Mouse (Mus musculus): ENCODE results near the gene Hspb8.
"Not testable (repeated sequence)": the region's sequence is repeated elsewhere in the genome, so short reads cannot be mapped to it uniquely, and the experiment has no call there.

Gene Hspb8

DNA sequence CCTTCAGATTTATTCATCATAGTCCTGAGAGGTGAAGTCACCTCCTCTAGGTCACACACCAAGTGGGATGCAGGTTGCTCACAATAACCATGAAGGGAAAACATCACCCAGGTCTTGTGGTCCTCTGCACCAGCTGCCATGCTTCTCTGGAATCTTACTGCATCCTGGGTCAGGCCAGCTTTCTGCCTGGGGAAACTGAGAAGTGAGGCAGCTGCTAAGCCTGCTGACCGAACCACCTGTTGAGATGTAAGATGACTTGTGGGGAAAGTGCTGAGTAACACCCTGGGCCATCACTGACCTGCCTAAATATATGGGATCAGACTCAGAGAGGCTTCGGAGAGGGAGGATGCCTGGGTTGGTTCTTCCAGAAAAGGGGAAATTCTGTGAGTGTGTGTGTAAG, 4.0 kb upstream of the Hspb8 start:
- DNase-seq: no peak

DNA sequence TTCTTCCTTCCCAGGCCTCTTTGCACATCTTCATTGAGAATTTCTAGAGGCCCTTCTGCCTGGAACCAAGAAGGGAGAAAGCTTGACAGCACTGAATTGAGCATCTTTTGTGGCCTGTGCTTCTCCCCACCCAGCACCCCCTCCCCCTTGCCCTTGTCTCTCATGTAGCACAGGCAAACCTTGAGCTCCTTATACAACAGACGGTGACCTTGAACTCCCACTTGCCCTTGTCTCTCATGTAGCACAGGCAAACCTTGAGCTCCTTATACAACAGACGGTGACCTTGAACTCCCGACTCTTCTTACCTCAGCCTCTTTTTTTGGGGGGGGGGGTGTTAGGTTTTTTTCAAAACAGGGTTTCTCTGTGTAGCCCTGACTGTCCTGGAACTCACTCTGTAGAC, 3.0 kb upstream of the Hspb8 start:
- DNase-seq: not testable (repeated sequence)

DNA sequence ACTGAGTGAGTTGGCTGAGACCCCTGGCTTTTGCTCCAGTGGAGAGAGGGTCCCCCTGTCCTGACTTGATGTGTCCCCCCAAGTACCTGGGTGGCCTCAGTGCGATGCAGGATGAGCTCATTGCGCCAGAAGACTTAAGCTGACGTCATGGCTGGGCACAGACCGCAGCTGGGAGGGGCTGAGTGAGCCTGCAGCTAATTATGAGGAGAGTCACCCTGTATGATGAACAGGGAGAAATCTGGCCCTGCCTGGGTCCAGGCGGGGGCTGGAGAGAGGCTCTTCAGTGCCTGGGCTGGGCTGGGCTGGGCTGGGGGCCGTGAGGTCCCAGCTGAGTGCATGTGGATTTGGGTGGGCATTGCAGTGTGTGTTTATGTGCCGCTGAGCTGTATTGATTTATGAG, 2.6 kb upstream of the Hspb8 start:
- DNase-seq: peak in 1 of 2 experiments; percentile 27

DNA sequence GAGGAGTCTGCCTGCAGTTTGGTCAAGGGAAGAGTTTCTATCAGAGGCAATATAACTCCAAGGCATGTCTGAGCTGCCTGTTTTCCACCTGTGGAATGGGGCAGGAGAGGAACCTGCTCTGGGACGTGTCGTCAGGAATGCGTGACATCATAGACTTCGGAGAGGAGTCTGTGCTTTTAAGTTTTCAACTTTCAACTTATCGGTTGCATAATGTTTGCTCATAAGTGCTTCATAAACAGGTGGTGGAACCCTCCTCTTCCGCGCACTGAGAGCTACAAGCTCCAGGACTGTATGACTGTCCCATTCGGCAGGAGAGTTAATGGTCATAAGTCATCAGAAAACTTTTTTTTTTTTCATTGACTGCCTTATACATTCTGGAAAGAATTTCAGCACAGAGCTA, 1.1 kb upstream of the Hspb8 start:
- DNase-seq: peak; percentile 26 to 42

DNA sequence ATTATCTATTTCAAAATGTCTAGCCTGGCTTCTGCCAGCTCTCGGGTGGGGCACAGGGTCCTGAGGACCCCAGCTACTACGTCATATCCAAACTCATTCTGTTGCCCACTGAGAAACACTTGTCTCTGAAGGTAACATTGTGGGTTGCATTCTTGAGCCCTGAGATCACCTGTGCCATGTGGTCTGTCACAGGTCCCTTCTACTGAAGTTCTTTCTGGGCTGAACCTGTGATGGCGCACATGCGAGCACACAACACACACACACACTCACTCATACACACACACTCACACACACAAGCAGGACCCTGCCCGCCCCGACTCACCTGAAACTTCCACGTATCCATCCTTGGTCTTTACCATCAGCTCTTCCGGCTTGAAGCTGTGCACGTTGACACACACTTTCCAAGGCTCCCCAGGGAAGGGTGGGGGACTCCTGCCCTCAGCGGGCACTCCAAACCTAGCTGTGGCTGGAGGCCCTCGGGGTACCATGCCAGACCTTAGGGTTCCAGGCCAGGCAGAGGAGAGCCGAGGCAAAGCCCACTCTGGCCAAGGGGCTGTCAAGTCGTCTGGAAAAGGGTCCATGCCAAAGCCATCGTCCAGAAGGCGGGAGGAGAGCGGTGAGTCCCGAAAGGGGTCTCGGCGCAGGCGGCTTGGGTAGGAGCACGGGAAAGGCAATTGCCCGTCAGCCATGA, 728 bp downstream of the Hspb8 start:
- peak; percentile 48 to 64 for DNase-seq

DNA sequence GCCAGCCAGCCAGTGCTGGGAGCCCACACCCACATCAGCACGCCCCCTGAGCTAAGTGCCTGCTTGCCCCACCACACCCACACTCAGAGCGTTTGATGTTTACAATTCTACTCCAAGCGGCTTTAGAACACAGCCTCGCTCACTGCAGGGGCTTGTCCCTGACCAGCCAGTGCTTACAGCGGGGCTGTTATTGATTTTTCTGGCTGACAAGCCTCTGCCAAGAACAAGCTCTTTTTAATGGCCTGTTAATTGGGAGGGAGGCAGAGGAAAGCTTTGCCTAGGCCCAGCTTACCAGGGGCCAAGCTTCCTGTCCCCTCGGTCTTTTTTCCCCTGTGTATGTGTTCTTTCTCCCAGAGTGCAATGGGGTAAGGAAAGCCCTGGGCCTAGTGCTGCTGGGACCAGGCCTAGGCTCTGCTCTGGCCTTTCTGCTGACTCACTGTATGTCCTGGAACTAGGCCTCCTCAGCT, 1.9 kb downstream of the Hspb8 start:
- DNase-seq: peak; percentile 87 to 92

DNA sequence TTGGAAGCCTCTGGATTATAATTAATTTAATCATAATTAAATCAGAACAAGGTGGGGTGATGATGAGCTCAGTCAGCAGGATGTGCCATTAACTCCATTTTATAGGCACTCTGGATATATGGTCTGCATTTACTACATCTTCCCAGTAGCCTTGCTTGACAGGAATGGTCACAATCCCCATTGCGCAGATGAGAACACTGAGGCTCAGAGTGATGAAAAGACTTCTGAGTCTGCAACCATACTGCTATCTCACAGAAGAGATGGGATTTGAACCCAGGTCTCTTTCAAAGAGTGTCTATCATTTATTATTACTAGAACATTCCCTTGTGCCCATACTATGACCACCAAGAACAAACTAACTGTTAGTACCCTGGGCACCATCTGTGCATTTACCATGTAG, 2.5 kb downstream of the Hspb8 start:
- DNase-seq: no peak

DNA sequence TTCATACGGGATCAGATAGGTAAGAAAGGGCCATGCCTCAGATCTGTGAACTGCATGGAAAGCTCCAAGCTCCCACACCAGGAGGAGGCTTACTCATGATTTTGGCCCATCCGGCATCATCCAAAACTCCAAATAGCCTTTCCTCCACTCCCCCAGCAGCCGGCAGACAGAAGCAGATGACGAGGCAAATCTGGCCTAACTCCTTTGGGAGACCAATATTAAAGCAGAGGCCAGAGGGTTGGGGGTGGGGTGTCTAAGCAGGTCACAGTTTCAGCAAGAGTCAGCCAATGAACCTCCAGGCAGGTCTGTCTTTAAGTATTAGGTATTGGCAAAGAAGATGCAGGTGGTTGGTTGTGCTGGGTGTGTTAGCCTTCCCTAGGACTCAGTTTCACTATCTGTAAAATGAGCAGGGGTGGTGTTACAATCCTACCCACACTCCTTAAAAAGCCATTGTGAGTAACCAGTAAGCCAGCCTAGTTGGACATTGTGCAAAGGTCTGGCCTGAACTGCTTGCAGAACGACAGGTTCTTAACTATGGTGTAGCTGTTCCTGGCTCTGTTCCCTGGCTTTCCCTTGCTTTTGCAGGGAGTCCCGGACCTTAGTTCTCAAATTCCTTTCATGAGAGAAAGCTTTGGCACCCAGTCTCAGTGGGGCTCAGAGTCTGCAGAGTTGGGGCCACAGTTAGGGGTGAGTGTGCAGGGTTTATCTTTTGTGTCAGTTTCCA, 3.2 kb downstream of the Hspb8 start:
- peak; percentile 36 to 59 for DNase-seq

DNA sequence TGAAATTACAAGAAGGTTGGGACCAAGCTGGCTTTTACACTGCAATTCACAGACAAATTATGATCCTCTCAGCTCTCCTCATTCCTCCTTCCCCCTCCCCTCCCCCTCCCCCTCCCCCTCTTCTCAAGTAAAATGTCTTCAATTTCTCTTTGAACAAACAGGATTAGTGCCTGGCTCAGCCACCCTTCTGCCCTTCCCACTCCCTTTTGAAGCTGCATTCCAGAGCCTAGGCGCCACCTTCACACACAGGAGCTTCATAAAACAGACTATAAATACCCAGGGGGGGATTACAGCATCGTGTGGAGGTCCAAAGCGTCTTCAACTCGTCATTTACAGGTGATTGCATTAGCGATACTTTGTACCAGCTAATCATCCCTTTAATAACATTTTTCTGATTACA, 6.5 kb downstream of the Hspb8 start:
- no peak for DNase-seq

DNA sequence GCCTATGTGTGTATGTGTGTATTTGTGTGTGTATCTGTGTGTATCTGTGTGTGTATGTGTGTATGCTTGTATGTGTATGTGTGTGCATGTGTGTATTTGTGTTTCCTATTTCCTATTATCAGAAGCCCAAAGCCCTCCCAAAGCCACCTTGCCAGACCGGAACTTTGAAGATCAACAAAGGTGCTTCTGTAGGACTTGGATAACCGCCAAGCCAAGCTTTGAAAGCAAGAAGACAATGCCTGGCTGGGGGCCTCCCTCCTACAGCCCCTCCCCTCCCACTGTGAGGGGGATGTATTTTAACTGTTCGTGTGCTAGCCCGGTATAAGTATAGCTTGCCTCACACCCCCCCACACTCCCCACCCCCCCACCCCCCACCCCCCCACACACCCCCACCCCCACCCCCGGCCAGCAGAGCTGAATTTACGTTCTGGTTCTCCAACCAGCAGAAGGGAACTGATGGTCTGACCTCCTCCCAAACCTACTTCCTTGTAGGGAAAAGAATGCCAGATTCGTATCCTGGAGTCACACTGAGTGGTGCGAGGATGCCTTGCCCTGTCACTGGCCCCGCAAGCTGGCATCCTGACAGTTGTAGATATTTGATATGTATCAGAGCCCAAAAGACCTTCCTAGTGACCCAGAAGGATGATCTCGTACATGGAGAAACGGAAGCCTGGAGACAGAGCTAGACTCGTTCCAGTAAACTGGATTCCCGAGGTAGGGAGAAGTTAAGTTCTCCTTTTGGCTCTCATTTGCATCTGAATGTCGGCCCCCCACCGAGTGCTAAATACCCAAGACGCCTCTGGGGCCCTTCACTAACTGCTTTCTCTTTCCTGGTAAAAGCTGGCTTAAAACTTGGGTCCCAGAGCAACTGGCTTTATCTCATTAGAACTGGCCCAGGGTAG, 12.7 kb downstream of the Hspb8 start:
- DNase-seq: peak; percentile 26 to 66

DNA sequence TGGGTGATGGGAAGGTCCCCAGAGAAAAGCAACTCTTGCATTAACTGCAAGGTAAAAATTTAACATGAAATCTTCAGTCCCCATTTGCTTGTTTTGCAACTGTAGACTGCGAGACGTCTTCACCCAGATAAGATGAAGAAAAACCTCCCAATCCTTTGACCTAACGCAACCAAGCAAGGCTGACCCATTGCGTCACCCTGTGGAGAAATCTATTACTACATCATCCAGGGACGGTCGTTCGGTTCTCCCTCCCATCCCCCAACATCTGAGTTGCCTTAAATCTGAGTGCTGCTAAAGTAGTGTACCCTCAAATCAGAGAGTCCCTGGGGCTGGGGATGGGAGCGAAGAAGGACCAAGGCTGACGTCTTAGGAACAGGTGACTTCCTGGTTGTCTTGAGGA, 13.7 kb downstream of the Hspb8 start:
- DNase-seq: no peak

DNA sequence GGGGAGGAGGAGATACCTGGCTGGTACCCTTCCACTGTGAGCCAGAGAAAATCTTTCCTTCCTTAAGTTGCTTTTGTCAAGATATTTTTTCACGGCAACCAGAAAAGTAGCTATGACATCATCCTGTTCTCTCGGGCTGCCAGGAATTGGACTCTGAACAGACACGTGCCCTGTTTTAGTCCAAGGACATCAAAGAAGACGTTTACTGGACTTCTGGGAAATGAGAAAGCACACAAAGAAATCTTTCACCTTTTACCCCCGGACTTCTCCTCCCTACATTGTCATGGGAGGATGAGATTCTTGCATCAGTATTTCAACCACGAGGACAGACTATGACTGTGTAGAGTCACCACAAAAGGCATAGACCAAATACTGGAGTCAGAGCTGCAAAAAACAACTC, 14.7 kb downstream of the Hspb8 start:
- DNase-seq: peak in 1 of 2 experiments; percentile 58

DNA sequence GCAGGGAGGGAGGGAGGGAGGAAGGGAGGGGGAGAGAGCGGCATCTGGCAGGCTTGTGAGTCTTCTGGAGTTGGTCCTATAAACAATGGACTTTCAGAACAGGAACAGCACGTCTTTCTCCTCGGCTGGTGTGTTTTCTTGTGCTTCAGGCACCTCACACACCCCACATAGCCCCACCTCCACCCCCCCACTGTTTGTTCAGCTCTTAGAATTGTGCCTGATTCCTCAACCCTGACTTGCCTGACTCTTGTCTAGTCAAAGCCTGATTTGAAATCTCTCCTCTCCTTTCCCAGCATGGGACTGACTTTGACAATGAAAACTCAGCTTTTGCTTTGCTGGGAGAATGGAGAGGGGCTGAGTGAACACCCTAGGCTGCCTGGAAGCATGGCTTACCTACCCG, 15.3 kb downstream of the Hspb8 start:
- peak in 1 of 2 experiments; percentile 68 for DNase-seq

DNA sequence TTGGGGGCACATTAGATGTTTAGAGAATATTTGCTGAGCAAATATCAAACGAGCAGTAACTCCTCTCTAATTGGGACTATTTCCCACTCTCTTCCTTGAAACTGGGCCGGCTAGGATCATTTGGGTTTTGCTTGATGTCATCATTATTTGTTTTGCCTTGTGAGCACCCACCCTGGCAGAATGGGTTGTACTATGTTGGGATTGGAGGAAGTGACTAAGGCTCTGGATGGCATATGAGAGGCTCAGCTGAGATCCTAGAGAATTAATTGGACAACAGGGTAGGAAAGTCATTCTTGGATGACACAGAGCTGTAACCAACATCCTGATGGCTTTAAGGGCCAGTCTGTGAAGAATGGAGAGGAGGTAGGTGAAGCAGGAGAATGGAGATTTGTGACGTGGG, 16.2 kb downstream of the Hspb8 start:
- DNase-seq: no peak

DNA sequence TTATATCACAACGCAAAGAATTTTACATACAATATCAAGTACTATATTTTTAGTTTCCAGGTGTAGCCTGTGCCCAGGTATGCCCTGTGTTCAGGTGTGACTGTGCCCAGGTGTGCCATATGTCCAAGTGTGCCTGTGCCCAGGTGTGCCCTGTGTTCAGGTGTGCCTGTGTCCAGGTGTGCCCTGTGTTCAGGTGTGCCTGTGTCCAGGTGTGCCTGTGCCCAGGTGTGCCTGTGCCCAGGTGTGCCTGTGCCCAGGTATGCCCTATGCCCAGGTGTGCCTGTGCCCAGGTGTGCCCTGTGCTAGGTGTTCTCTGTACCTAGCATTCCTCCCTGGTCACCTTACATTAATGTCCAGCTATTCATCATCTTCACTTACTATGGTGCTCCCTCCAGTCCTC, 16.7 kb downstream of the Hspb8 start:
- no peak for DNase-seq

DNA sequence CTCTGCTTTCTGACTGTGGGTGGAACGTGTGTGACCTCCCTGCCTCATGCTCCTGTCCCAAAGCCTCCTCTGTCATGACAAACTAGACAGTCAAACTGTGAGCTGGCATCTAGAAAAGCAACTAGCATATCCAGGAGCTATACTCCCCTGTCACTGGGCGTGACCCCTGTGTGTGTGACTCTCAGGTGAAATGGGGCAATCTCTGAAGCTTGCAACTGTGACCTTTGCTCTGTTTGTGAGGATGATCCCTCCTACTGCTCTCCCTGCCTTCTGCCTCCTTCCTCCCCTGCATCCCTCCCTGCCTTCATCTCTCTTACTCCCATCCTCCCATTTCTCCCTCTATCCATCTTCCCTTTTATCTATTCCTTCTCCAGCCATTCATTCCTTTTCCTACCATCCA, 18.6 kb downstream of the Hspb8 start:
- DNase-seq: no peak

DNA sequence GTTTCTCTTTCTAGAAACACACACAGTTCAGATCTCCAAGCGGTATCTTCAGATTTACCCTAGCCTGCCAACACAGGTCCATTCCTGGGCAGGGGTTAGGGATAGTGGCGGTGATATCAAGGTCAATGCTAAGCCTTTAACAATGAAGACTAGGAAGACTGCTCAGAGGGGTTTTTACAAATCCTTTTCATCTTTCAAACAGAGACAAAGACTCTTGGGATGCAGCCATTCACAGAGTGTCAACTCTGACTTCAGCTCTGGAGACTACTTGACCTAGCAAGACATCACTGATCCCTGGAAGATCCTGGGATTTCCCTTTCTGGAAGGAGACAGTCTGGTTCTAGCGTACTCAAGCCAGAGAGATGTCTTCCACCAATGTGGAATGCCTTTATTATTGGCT, 21.9 kb downstream of the Hspb8 start:
- no peak for DNase-seq

DNA sequence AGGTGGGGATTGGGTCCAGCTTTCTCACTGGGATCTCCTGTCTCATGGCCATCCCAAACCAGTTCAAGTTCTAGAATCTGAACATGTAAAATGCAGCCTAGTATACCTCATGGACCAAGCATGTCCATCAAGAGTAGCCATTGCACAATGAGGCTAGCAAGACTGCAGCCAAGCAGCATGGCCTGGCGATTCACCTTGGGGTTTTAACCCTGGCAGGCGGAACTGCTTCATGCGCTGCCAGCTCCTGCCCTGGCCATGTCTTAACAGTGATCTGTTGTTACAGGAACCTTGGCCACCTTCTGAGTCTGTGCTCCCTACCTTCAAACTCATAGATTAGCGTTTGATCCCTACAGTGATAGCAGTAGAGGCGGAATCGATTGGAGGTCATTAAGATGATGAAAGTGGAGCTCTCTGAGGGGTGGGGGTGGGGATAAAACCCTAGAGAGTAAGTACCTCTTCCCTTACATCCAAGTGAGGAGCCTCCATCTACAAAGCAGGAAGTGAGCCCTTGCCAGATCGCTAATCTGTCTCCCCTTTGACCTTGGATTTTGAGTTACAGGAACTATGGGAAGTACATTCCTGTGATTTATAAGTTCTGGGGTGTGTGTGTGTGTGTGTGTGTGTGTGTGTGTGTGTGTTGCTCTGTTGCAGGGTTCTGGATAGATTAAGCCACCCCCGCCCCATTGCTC, 22.5 kb downstream of the Hspb8 start:
- DNase-seq: no peak

DNA sequence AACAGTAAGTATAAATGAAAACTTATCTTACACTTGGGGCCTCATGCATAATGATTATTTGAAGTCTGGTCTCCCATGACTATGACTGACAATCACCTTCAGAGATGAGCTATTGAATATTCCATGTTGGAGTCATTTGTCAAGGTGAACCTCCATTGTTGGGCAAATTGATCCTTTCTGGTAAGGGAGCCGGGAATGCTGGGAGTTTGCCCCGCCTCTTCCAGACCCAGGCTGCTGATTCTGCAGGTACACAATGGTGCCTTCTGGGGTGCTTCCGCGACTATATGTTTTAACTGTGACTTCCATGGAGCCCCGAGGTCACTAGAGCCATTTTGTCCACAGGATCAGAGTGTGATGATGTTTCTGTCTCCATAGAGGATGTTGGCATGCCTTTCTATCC, 26.6 kb downstream of the Hspb8 start:
- no peak for DNase-seq

DNA sequence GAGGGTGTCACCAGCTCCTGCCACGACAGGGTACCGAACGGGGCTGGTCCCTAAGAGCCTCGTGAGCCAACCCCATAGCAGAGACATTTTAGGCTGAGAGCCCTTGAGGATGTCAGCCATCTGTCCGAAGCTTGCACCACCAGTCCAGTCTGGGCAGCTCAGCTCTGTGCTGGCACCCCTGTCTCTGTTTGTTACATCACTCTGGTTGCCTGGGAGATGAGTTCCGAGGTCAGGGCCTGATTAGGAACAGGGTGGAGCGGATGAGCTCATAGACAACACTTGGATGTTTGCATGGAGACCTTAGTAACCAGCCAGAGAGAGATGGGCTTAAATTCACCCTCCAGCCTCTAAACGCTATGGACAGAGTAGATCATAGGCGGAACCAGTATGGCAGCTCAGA, 30.1 kb downstream of the Hspb8 start:
- DNase-seq: peak; percentile 45 to 64

DNA sequence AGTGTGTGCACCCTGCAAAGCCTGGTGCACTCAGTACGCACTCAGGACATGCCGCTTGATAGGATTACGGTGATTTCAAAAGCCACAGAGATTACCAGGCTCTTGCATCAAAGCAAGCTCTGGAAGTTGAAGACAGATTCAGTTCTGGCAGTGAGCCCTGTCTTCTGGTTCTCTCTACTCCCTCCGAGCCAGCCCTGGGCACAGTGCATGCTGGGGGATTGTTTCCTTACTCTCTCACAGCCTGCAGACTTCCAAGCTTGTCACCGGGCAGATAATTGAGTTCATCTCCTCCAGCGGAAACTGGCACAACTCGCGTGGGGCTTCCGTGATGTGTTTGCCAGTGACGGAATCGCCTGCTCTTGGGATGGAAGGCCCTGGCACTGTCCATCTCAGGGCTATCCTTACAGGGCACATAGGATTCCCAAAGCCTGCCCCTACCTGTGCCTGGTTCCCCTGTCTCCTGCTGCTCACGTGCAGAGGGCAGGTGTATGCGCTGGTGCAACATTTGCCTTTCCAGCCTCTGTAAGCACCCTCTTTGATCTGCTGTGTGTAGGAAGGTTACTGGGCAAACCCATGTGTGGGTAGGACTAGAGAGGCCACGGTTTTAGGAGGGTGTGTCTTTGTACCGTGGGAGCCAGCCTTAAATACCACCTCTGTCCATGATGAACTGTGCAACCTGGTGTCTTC, 32.7 kb downstream of the Hspb8 start:
- peak; percentile 16 to 25 for DNase-seq

DNA sequence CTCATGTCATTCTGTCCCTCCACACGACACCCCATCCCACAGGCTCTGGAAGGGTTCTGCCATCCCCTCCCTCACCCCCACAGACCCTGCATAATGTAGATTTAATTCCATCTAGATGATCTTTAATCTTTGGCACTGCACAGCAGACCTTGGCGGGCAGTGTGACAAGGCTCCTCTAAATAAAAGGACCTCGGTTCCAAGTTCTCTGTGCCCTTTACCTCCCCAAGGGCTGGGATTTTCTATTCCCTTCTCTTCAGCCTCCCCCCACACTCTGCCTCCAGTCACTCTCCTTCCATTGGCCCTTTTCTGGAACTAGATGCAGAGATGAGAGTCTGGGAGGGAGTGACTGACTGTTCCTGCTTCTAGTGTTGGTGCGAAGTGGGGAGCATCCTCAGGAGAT, 33.3 kb downstream of the Hspb8 start:
- DNase-seq: no peak
